Mouse (Mus musculus) limb, embryonic 15.5 days (tissue): ENCODE measurements around the gene Hmgcll1. TPM values are rescaled to one million over a fixed set of nuclear protein-coding genes. Genes with fewer than 3 reads are reported as not detected.

ENCODE experiments used
- ATAC-seq: fragments of 200-750 bp; cut with Nextera tagmentation; 2 replicates; pipeline ENCODE4 v1.8.0; 2017; ENCODE audit warnings: low read depth, moderate TSS enrichment; ENCODE audit not compliant: insufficient number of reproducible peaks, low FRiP score, low TSS enrichment
- H3K27ac ChIP-seq: fragments of 300-500 bp; sonication (generic); 2 replicates; pipeline ENCODE4 v1.5.1; 2015; ENCODE audit warnings: moderate library complexity, mild to moderate bottlenecking, inconsistent platforms
- H3K27me3 ChIP-seq: fragments of 300-500 bp; sonication (generic); 2 replicates; pipeline ENCODE4 v1.6.1; 2015; ENCODE audit warnings: inconsistent platforms
- H3K36me3 ChIP-seq: fragments of 300-500 bp; sonication (generic); 2 replicates; pipeline ENCODE4 v1.6.1; 2015; ENCODE audit warnings: inconsistent platforms
- H3K4me1 ChIP-seq: fragments of 300-500 bp; sonication (generic); 2 replicates; pipeline ENCODE4 v1.6.1; 2015; ENCODE audit warnings: inconsistent platforms
- H3K4me2 ChIP-seq: fragments of 300-500 bp; sonication (generic); 2 replicates; pipeline ENCODE4 v1.6.1; 2015; ENCODE audit warnings: mild to moderate bottlenecking, inconsistent platforms
- H3K4me3 ChIP-seq: fragments of 300-500 bp; sonication (generic); 2 replicates; pipeline ENCODE4 v1.5.1; 2015; ENCODE audit warnings: mild to moderate bottlenecking, inconsistent platforms
- H3K9ac ChIP-seq: fragments of 300-500 bp; sonication (generic); 2 replicates; pipeline ENCODE4 v1.6.1; 2015; ENCODE audit warnings: inconsistent platforms
- H3K9me3 ChIP-seq: fragments of 300-500 bp; sonication (generic); 2 replicates; pipeline ENCODE4 v1.6.1; 2016; ENCODE audit warnings: inconsistent platforms
- WGBS: fragments of 180-500 bp; shearing (Covaris S2); methylation state at CpG from one replicate; pipeline ENCODE4 v1.1.7; 2015; 5-methylcytosine and 5-hydroxymethylcytosine counted together
- polyA plus RNA-seq: library from polyadenylated mRNA; unstranded; fragments of >200 nt; fragmentation: Nextera tagmentation; extraction: Ambion mirVana; gene quantifications from 2 replicates; pipeline ENCODE4 v1.2.1, GENCODE M21; 2015

The Hmgcll1 gene
- polyA plus RNA-seq, 1 experiment from 2014 or later, result 2.2 TPM

DNA sequence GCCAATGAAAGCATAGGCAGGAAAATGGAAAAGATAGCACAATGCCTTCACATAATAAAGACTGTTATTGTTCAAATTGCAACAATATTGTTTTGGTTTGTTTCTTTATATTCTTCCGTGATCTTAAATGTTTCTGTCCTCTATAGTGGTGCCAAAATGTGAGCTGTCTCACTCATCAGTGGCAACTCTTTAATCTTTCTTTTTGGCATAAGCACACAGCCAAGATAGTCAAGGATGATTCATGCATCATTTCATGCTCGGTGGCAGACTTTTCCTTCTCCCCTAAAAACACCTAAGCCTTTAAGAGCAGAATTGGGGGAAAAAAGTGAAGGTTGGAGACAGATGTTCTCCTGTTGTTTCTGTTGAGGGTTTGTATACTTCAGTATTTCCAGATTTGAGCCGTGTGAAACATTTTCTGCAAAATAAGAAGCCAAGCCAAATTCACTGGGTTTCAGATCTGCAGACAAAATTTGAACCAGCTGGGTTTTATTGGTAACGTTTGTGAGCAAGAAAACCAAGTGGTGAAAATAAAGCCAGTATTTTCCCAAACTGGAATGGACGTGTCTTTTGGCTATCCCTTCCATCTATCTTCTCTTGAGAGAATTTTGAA, 158.1 kb downstream of the Hmgcll1 start:
- H3K4me2 ChIP-seq, result no peak overlapping the region
- 33% methylated on average over 5 of the region's 5 CpGs for WGBS
- peak overlapping the region; percentile 54; the same call in 1 of the 2 replicates for H3K27ac ChIP-seq
- H3K27me3 ChIP-seq, result no peaks in the 10 kb centered on the region
- no peaks in the 10 kb centered on the region for H3K4me1 ChIP-seq
- H3K9me3 ChIP-seq, result no peaks in the 10 kb centered on the region
- no peak overlapping the region for H3K9ac ChIP-seq
- H3K36me3 ChIP-seq, result no peaks in the 10 kb centered on the region
- ATAC-seq, result 0 out of 2 replicates have a peak, but pooled peaks have one; percentile 63
- H3K4me3 ChIP-seq, result no peak overlapping the region

DNA sequence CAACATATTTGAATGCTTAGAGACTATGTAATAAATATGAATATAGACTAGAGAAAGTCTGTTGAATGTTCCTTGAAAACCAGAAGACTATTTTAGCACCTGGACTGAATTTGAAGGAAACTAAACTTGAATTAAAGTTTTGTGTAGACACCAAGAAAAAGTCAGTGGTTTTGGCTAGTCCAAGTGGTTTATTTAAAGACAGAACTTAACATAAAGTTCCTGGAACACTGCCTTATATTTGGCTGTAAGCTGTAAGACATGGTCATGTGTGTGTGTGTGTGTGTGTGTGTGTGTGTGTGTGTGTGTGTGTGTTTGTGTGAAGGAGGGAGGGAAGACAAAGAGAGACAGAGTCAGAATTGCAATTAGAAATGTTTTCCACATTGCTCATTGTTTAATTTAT, 164.6 kb downstream of the Hmgcll1 start:
- no peaks in the 10 kb centered on the region for H3K36me3 ChIP-seq

More for the DNA sequence above, 164.6 kb downstream of the Hmgcll1 start:
- Histone ChIP-seq H3K27me3 (no peaks in the 10 kb centered on the region), H3K9me3 (no peaks in the 10 kb centered on the region), H3K27ac (no peak overlapping the region), H3K4me1 (no peaks in the 10 kb centered on the region), H3K9ac (no peak overlapping the region), H3K4me2 (no peak overlapping the region), H3K4me3 (no peak overlapping the region)
- no peak for ATAC-seq

Other genes with a start within 250 kb of the Hmgcll1 start
- 11.6 and 11.8 TPM in 2 replicates for gene Bmp5, start 239.5 kb upstream of the Hmgcll1 start, polyA plus RNA-seq
- gene Gfral, start 198.8 kb downstream of the Hmgcll1 start, polyA plus RNA-seq, result not detected in 2 replicates